Mouse (Mus musculus) thymus, postnatal 25 days (tissue): ENCODE measurements around the gene Psmb11.

Experiments used
- DNase-seq: peaks from one replicate; pipeline ENCODE4 v3.0.0; 2022

The Psmb11 gene

DNA sequence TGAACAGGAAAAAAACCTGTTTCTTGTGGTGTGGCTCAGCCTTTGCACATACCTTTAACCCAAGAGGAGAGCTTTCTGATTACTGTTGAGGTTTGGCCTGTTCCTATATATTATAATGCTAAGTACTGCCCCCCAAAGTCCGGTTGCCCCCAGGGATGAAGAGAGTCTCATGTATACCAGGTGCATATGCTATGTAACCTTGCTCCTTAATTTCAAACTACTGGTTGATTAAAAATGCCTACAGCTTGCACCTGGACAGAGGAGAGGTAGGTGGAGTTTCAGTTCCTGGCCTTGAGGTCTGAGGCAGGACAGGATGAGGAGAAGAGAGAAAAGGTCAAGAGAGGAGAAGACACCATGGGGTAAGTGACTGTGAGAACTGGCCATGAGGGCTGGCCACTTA is at the start of gene Psmb11:
Gene Psmb11, plus strand, starts transcription at position 301 of the 400 bp plus-strand sequence.
- DNase-seq, result no peak

DNA sequence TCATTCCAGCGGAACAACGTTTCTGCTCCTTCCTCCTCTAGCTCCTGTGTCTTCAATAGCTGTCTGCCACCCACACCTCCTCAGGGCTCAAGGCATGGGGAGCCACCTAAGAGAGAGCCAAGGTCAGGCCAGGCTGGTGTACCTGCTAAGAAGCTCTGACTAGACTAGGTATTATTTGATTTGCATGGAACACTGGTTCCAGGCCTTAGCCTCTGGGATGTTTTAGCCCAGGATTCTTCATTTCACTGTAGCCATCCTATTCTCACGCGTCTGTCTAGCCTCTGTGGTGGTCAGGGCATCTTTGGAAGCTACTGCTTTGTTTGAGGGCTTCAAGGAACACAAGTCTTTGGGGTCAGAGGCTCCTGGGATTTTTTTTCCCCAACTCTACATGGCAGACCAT is 49.1 kb upstream of the Psmb11 start:
- no peak for DNase-seq

DNA sequence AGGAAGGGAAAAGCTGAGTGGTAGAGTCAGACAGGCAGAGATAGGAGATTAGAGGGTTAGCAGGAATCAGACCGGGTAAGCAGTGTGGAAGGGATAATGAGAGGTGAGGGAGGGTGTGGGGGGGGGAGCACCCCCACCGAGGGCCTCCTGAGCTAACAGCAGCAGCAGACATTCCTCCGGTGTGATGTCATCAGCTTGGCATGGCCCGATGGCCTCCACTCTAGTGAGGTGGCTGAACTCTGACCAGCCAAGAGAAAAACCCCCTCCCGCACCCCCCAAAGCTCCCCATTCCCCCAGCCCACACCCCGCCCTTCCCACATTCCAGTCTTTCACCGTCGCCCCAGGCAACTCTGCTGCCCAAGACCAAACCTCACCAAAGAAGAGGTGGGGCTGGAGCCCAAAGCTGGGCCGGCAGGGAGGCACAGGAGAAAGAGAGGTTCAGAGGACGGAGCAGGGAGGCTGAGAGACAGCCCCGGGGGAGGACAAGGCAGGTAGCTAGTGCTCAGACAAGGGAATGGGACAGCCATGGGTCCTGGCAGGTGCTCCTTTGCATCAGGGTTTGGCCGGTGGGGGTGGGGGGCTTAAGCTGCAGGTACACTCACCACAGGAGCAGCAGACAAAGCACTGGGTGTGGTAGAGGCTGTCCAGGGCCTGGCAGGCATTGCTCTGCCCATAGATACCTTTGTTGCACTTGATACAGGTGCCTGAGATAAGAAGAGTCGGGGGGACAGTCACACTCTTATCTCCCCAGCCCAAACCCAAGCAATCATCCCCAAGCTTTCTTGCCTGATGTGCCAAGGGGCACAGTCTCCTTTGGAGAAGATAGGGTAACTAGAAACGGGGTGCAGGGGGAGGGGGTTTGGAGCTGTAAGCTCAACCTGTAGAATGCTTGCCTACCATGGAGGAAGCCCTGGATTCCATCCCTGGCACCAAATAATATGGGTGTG is 48.2 kb upstream of the Psmb11 start:
- no peak for DNase-seq

DNA sequence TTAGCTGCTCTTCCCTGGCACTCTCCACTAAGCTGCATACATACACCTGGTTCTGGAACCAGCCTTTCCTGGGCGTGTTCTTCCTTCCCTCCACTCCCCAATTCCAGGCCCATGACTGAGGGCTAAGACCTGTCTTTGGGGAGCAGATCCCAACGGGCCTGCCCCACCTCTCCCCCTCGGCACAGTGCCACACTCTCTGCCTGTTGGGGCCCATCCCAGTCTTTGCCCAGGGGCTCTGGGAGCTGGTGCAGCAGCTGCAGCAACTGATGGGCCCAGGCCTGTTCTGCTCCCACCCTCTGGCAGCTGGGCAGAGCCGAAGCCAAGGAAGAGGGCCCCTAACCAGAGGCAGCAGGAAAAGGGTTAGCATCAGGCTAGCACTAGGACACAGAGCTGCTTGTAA is 47.0 kb upstream of the Psmb11 start:
- no peak for DNase-seq

DNA sequence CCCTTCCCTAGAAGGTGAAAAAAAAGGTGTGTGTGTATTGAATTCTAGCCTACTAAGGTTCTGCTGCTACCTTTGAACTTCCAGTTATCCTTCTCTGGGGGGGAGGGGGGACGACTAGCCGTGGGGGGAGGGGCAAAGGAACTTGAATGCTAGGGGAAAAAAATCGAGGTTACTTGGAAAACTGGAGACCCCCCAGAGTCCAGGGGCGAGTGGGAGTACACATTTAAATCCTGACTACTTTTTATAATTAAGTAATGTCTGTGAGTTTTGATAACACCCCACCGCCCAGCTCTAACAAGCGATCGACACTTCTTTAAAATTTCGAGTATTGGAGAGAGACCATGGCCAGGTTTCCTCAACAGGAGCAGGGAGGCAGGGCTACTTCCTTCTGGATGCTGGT is 46.2 kb upstream of the Psmb11 start:
- no peak for DNase-seq

DNA sequence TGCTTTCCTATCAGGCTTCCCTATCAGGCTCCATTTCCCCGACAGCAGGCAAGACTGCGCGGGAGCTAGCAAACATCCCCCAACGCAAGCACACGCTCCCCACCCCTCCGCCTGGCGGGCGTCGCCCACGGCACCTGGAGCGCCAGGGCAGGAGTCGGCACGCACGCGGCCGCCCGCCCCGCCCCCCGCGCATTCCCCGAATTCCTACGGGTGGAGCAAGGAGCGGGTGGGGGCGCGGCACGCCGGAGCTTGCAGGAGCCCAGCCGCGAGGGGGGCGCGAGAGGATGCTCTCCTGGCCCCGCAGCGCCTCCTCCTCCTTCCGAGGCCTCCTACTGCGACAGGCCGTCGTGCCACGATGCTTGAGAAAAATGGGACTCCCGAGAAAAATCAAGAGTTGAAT is 45.6 kb upstream of the Psmb11 start:
- peak; percentile 24 for DNase-seq

DNA sequence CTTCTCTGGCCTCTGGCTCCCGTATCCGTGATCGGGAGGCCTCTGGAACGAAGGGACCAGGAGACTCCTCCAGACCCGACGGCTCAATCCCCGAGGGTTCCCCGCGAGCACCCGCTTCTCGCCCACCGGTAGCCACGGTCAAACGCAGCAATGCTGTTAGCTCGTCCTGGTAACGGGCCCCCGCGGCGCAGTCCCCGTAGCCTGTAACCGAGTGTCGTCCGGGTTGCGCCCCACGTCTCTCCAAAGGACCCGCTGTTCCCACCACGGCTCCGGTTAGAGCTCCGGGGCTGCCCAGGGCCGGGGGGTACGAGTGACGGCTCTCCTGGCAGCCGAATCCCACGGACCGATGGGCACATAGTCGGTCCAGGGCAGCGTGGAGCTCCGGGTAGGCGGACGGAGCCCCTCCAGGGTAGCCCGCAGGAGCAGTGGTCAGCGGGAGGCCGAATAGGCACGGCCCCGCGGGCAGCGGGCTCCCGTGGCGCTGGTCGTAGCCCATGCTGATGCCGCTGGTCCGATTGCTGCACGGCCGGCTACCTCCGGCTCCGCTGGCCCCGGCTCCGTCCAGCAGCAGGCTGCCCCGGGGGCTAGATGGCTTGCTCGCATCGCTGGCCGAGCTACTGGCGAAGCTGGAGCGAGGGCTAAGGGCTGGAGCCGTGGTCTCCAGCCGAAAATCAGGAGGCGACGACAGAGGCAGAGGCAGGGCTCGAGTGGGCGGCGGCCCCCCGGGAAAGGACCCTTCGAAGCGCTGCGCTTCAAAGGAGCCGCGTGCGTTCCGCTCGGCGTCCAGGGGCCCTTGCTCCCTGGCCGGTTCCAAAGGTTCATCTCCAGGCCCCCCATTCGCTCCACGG is 44.8 kb upstream of the Psmb11 start:
- DNase-seq, result peak; percentile 21

DNA sequence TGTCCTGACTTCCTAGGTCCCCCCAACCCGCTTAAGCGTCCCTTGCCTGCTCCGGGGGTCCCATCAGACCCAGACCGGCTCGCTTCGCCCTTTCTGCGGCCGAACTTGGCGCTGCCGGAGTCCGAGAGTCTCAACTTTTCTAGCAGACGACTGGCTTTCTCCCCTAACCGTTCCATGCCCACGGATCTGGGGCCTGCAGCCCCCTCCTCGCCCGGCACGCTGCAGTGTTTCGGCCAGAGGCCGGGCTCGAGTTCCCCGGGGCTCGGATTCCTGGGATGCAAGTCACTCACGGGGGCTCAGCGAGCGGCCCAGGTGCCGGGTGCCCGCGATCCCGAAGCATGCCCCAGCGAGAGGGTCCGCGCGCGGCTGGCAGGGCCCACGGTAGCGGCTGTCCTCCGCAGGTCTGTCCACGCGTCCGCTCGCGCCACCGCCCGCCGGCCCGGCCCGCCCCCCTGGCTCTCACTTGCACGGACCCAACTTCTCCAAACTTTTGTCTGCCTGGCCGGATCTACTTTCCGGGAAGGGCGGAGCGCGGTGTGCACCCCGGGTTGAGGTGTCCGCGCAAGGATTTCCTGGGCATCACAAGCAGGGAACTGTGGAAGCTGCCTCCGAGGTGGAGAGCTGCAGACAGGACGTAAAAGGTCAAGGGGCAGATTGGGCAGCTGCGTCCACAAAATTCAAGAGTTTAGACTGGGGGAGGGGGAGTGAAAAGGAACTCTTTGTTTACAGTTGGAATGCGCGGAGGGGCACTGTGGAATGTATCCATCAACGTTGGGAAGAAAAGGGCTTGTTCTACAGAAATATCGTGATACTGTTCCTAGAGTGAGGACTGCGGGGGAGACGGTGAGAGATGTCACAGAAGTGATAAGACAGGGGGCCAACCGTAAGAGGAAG is 43.9 kb upstream of the Psmb11 start, which contains the start of gene Ajuba:
Gene Ajuba, minus strand, starts transcription at position 470 of the 894 bp plus-strand sequence.
- DNase-seq, result peak; percentile 45

DNA sequence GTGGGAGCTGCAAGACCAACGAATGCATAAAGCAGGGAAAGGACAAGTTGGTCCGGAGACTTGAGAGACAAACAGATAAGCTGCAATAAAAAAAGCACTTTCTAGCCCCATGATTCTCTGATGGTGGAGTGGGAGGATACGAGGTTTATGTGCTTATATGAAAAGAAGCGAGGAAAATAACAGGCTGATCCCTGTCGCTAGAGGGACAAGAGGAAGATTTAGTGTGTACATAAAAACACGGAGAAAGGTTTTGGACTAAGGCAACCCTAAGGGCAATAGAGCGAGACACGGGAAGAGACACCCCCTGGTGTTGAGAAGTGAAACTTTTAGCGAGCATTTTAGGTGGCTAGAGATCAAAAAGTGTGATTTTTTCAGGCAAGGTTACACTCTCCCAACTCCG is 43.2 kb upstream of the Psmb11 start:
- DNase-seq, result peak; percentile 64

DNA sequence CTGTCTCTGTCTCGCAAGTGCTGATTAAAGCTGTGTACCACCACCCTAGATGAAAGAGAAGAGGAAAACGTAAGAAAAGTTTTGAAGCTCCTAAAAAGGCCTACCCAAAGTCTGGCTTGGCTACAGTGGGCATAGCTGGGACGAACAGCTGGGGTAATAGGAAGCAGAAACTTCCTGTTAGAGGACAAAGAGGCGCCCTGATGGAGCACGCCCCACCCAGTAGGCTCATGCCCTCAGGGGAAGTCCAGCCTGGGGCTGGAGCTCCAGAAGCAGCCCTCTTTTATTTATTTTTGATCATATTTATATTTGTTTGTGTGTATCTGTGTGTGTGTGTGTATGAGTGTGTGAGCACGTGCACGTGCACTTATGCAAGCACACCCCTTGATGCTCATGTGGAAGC is 41.6 kb upstream of the Psmb11 start:
- DNase-seq, result no peak

DNA sequence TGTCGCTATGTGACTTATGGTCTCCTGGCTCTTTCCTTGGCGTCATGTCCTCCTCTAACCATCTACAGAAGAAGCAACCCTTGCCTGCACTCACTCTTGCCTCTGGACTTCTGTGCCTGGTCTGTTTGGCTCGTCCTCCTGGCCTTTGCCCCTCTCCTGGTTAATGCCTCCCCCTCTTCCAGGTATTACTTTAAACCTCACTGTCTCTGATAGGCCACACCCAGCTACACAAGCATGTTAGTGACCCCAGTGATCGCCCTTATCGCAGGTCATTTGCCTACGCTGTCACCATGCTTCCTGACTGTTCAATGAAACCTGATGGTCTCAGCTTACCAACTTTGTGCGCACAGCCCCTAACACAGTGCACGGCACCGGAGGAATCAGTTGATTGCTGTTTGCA is 38.7 kb upstream of the Psmb11 start:
- DNase-seq, result no peak

DNA sequence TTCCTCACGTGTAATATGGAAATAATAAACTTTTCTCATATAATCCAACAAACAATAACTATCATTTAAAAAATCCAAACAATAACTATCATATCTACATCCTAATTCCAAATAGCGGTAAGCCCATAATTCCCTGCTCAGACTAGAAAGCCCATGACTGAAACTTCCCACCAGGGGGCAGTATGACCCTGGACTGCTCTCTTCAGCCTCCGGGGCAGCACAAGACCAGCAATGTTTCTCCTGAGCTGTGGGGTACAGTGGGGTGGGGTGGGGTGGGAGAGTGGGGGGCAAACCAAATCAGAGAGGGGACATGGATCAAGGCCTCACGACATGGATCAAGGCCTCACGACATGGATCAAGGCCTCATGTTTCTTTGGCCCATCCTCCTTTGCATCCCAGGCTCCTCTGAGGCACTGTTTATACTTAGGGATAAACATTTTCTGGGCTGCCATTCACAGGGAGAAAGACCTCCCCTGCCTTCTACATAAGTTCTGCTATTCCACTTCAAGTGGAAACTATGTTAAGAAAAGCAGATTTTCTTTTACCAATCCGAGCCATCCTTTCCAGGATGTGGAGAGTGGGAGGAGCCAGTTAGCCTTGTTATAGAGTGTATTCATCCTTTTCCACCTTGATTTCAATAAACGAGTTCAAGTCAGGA is 37.4 kb upstream of the Psmb11 start:
- peak; percentile 56 for DNase-seq

DNA sequence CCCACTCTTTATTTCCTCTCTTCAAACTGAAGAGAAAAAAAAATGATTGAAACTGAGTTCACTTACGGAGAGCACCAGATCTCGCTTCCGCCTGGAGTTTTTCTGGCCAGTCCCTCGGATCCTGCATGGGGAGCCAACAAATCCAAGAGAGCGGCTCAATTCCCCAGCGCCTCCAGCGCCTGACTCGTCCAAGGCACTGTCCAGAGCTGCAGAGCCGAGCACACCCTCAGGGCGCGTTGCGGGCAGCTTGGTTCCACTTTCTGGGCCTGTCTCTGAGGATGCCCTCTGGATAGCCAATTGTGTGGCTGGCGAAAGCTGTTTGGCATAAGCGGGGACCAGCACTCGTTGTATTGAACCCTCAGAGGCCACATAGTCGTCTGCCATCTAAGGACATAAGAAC is 30.2 kb upstream of the Psmb11 start:
- DNase-seq, result no peak

DNA sequence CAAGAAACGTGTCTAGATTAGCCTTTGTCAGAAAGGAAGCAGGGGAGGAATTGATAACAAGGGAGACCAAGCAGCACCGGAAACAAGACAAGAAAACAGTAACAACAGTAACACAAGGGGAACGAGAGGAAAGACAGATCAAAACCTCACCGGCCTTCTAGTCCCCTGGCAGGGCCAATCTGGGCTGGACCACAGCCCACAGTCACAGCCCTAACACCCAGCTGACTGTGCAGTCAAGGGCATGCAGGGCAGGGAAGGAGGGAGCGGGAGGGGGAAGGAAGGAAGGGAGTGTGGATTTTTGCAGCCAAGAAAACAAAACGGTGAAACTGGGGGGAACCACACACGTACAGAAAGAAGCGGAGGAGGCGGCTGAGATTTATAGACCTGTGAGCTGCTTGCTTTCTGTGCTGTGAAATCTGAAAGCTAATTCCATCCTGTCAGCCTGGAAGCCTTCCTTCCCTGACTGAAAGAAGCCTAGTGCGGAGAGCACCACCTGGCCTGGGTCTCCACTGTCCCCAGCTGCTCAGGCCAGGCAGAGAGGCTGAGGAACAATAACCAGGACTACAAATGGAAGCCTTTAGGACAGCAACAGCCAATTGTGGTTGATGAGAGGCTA is 28.8 kb upstream of the Psmb11 start:
- no peak for DNase-seq

DNA sequence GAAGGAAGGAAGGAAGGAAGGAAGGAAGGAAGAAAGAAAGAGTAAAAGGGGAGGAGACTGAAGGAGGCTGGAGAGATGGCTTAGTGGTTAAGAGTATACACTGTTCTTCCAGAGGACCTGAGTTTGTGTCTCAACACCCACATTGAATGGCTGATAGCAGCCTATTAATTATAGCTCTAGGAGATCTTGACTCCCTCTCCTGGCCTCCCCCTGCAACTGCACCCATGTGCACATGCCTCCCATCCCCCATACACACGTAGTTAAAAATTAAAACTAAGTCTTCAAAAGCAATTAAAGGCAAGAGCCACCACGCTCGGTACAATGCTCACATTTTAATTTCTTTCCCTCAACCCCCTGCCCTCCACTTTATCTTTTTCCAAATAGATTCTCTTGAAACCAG is 27.2 kb upstream of the Psmb11 start:
- DNase-seq, result no peak

DNA sequence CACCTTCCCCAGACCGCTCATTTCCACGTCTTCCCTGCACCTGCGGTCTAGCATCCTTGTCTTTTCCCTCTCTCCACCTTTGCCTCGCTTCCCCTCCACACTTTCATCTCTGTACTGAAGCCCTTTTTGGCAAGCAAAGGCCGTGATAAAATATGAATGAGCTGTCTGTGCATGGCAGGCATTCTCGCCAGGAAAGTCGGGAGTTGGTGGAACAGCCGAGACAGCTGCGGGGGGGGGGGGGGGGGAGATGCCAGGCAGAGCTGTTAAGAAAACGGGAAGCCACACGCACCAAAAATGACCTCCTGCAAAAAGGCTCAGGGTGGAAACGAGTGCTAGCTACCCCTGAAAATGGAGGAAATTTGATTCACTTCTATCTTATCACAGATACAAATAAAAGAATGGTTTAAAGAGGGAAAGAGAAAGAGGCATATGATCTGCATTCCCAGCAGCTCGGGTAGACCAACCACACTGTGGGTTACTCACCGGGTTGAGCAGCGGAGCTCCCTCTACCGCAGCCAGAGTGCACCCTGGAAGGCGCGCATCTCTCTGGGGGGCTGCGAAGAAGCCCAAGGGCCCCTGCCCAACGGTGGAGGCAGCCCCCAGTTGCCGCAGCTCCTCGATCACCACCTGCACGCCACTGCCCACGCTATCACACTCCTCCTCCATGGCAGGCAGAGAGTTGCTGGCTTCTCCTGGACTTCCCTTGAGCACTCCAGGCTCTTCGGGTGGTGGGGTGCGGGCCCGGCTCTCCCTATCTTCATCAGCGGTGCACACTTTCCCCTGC is 26.4 kb upstream of the Psmb11 start:
- no peak for DNase-seq

DNA sequence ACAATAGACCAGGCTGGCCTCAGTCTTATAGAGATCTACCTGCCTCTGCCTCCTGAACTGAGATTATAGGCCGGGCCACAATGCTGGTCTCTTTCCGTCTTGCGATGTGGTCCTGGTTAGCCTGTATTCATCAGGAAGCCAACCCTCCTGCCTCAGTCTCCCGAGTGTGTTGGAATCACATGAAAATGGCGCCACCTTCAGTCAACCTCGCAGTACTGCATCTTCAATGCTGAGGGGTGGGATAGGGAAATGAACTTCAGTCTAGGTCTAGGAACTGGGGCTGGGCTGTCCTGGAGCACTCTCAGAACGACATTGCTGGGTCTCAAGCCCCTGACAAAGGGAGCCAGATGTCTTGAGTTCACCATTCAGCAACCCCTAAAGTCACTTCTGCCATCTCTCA is 24.1 kb upstream of the Psmb11 start:
- DNase-seq, result no peak

DNA sequence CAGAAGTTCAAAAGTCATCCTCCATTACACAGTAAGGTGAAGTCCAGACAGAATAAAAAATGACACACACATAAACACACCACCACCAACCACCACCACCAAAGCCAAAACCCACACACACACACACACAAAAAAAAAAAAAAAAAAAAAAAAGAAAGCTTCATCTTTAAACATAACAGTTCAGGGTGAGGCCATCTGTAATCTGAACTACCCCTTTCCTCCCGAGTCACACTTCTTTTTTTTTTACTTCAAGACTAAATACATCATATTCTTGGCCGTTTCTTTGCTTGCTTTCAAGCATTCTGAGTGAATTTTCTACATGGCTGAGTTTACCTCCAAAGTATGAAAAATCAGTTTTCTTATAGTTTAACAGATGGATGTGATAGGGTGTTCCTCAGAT is 19.6 kb upstream of the Psmb11 start:
- DNase-seq, result no peak

DNA sequence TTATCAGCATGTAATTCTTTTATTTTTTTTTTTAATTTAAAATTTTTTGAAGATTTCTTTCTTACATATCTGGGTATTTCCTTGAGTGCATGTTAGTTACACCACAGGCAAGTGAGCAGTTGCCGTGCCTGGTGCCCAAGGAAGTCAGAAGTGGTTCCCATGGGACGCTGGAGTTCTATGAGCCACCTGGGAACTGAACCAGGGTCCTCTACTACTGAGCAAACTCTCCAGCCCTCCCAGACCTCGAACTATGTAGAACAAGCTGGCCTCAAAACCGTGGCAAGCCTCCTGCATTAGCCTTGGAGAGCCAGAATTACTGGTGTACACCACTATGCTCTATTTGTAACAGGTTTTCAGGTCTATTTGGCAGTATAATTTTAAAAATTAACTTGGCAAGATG is 18.6 kb upstream of the Psmb11 start:
- peak; percentile 15 for DNase-seq

DNA sequence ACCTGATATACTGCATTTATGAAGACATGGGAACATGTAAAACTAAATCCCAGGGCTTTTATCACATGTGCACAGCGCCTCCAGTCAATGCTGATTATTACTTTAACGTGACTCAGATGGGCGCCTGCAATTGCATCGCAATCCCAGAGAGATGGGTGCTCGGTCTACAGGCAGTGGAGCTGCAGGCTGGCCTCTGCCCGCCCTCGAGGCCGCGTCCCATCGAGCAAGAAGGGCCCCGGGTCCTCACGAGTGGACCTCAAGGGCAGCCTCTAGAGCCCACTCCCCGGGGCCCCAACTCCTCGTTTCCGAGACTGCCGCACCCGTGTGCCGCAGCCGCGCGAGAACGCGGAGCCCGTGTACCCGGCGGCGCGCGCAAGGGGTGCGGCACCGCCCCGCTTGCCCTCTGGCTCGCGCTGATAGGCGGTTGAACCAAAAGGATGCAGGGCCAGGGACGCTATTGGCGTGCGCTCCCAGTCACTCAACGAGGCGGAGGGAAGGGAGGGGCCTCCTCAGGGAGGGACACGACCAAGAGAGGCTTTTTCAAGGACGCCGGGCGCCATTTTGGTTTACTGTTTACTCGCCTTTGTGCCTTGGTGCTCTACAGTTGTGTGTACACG is 18.1 kb upstream of the Psmb11 start:
- DNase-seq, result peak; percentile 94
